Mouse (Mus musculus) limb, embryonic 14.5 days (tissue): ENCODE results near the gene Pbx3. TPM values are rescaled to one million over a fixed set of nuclear protein-coding genes. Genes with fewer than 3 reads are reported as not detected.

Source experiments
- ATAC-seq: fragments of 200-750 bp; cut with Nextera tagmentation; 2 replicates; pipeline ENCODE4 v1.8.0; 2017; ENCODE audit warnings: low read depth, moderate number of reproducible peaks, moderate TSS enrichment; ENCODE audit not compliant: low FRiP score
- DNase-seq: peaks from one replicate; pipeline ENCODE4 v3.0.0-alpha.2; 2015; ENCODE audit warnings: low spot score
- H3K27ac ChIP-seq: fragments of 300-500 bp; sonication (generic); replicated peaks from 2 replicates; pipeline ENCODE4 v1.5.1; 2014; ENCODE audit warnings: low read depth, mild to moderate bottlenecking, low read length, moderate library complexity, mixed read lengths
- H3K27me3 ChIP-seq: fragments of 300-500 bp; sonication (generic); 2 replicates; pipeline ENCODE4 v1.6.1; 2014; ENCODE audit warnings: low read length, mixed read lengths; ENCODE audit not compliant: control insufficient read depth, insufficient read depth
- H3K36me3 ChIP-seq: fragments of 300-500 bp; sonication (generic); 2 replicates; pipeline ENCODE4 v1.6.1; 2014; ENCODE audit warnings: mild to moderate bottlenecking, low read length, moderate library complexity, mixed read lengths; ENCODE audit not compliant: control insufficient read depth, insufficient read depth
- H3K4me1 ChIP-seq: fragments of 300-500 bp; sonication (generic); 2 replicates; pipeline ENCODE4 v1.6.1; 2014; ENCODE audit warnings: antibody characterized with exemption, low read length, mixed read lengths; ENCODE audit not compliant: control insufficient read depth, insufficient read depth
- H3K4me2 ChIP-seq: fragments of 300-500 bp; sonication (generic); replicated peaks from 2 replicates; pipeline ENCODE4 v1.6.1; 2014; ENCODE audit warnings: low read depth, mild to moderate bottlenecking, low read length, moderate library complexity; ENCODE audit not compliant: severe bottlenecking
- H3K4me3 ChIP-seq: fragments of 300-500 bp; sonication (generic); replicated peaks from 2 replicates; pipeline ENCODE4 v1.5.1; 2014; ENCODE audit warnings: low read length
- H3K9ac ChIP-seq: fragments of 300-500 bp; sonication (generic); 2 replicates; pipeline ENCODE4 v1.6.1; 2014; ENCODE audit warnings: mild to moderate bottlenecking, low read depth, low read length, moderate library complexity; ENCODE audit not compliant: severe bottlenecking
- H3K9me3 ChIP-seq: fragments of 300-500 bp; sonication (generic); 2 replicates; pipeline ENCODE4 v1.6.1; 2016; ENCODE audit warnings: low read length; ENCODE audit not compliant: control insufficient read depth
- POLR2A ChIP-seq: fragments of 200-500 bp; IDR thresholded peaks from 2 replicates; pipeline ENCODE4 v1.8.0; 2012; ENCODE audit warnings: inconsistent platforms, mild to moderate bottlenecking, moderate library complexity, borderline replicate concordance; ENCODE audit not compliant: insufficient read depth, insufficient read length; ENCODE audit errors: extremely low read depth
- WGBS: fragments of 180-500 bp; shearing (Covaris S2); extraction: QIAGEN DNeasy Blood & Tissue Kit; methylation state at CpG from one replicate; pipeline ENCODE4 v1.1.7; 2014; 5-methylcytosine and 5-hydroxymethylcytosine counted together
- polyA plus RNA-seq, 2 experiments: library from polyadenylated mRNA; depleted of rRNA in 1 of 2; stranded (reverse) in 1 of 2; unstranded in 1 of 2; fragments of >200 nt; fragmentation: Nextera tagmentation in 1 of 2; extraction: Ambion mirVana in 1 of 2; gene quantifications; 2 replicates each; pipeline versions ENCODE4 v1.2.1 to v1.2.3; 2012 to 2014

Pbx3 gene
- polyA plus RNA-seq, 2 experiments: 25.0 to 34.7 TPM

DNA sequence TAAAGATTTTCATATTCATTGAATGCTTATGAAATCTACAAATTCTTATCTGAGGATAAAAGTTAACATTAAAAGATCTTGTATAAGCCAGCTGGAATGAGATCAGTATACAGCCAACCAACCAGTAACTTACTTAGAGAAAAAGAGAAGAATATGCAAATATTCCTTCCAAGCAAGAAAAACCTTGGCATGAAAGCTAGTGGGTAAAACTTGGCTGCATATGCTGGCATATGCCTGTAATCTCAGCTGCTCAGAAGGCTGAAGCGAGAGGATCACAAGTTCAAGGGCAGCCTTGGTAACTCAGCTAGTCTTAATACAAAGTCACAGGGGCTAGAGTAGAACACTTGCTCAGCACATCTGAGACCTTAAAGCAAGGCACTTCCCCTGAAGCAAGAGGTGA, 153.8 kb downstream of the Pbx3 start:
- Histone ChIP-seq H3K4me3 (no peak overlapping the region), H3K27ac (no peak overlapping the region), H3K27me3 (no peaks in the 10 kb centered on the region), H3K9ac (no peak overlapping the region), H3K9me3 (no peaks in the 10 kb centered on the region), H3K4me1 (no peaks in the 10 kb centered on the region; the same call in 1 of the 2 replicates), H3K36me3 (no peaks in the 10 kb centered on the region), H3K4me2 (no peak overlapping the region)
- TF ChIP-seq POLR2A: no peak
- DNase-seq: no peak
- WGBS: 100% methylated on average over 1 of the region's 1 CpGs
- no peak for ATAC-seq

GRCm38 (mm10) chr2:34217596-34217995, 155.3 kb downstream of the Pbx3 start:
- Histone ChIP-seq H3K27ac (no peak overlapping the region), H3K36me3 (no peaks in the 10 kb centered on the region; the same call in 1 of the 2 replicates), H3K4me3 (no peak overlapping the region), H3K9me3 (no peaks in the 10 kb centered on the region), H3K4me1 (no peaks in the 10 kb centered on the region; the same call in 1 of the 2 replicates), H3K4me2 (no peak overlapping the region), H3K27me3 (no peaks in the 10 kb centered on the region), H3K9ac (no peak overlapping the region)
- 61% methylated on average over 5 of the region's 5 CpGs for WGBS
- no peak for TF ChIP-seq POLR2A
- no peak for ATAC-seq
- DNase-seq: no peak

GRCm38 (mm10) chr2:34215496-34215895, 157.4 kb downstream of the Pbx3 start:
- Histone ChIP-seq H3K9me3 (no peaks in the 10 kb centered on the region), H3K27me3 (no peaks in the 10 kb centered on the region), H3K4me2 (no peak overlapping the region), H3K4me3 (no peak overlapping the region), H3K9ac (no peak overlapping the region), H3K36me3 (peaks cover 1% of the 10 kb centered on the region; the same call in 1 of the 2 replicates), H3K4me1 (no peaks in the 10 kb centered on the region; the same call in 1 of the 2 replicates), H3K27ac (no peak overlapping the region)
- no peak for ATAC-seq
- 45% methylated on average over 5 of the region's 5 CpGs for WGBS
- no peak for TF ChIP-seq POLR2A
- no peak for DNase-seq

DNA sequence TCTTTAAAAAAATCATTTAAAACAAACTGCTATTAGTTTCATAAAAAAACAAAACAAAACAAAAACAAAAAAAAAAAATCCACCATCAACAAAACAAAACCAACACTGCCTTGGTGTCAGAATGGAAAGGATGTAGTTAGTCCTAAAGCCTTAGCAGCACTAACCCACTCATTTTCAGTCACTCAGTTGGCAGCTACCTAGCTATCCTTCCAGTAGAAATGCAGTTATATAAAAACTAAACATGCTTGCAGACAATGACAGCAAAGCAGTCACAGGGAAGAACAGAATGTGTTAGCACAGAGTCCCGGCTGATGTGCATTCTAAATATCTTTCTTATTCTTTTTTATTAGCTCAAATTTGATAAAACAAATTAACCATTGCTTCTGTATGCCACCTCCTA, 160.5 kb downstream of the Pbx3 start:
- Histone ChIP-seq H3K36me3 (peaks cover 3% of the 10 kb centered on the region; the same call in 1 of the 2 replicates), H3K4me2 (no peak overlapping the region), H3K27ac (no peak overlapping the region), H3K9me3 (no peaks in the 10 kb centered on the region), H3K27me3 (no peaks in the 10 kb centered on the region), H3K4me1 (no peaks in the 10 kb centered on the region; the same call in 1 of the 2 replicates), H3K4me3 (no peak overlapping the region), H3K9ac (no peak overlapping the region)
- DNase-seq (no peak), ATAC-seq (no peak)
- WGBS: 88% methylated on average over 1 of the region's 1 CpGs
- no peak for TF ChIP-seq POLR2A

- WGBS: 90% methylated on average over 8 of the region's 8 CpGs
- DNase-seq (no peak), ATAC-seq (no peak)
Observed at GRCm38 (mm10) chr2:34204797-34205196, 168.1 kb downstream of the Pbx3 start.

GRCm38 (mm10) chr2:34204325-34204724, 168.6 kb downstream of the Pbx3 start:
- Histone ChIP-seq H3K27ac (no peak overlapping the region), H3K4me1 (no peaks in the 10 kb centered on the region), H3K36me3 (peaks cover 8% of the 10 kb centered on the region), H3K9ac (no peak overlapping the region), H3K9me3 (no peaks in the 10 kb centered on the region), H3K27me3 (no peaks in the 10 kb centered on the region), H3K4me2 (no peak overlapping the region), H3K4me3 (no peak overlapping the region)
- DNase-seq (no peak), ATAC-seq (no peak)
- TF ChIP-seq POLR2A: no peak
- 96% methylated on average over 2 of the region's 2 CpGs for WGBS

More at GRCm38 (mm10) chr2:34204797-34205196, 168.1 kb downstream of the Pbx3 start:
- H3K4me3 ChIP-seq: no peak overlapping the region
- H3K9ac ChIP-seq: no peak overlapping the region
- no peak for TF ChIP-seq POLR2A
- H3K27ac ChIP-seq: no peak overlapping the region
- no peak overlapping the region for H3K4me2 ChIP-seq
- H3K27me3 ChIP-seq: no peaks in the 10 kb centered on the region
- no peaks in the 10 kb centered on the region for H3K9me3 ChIP-seq
- no peaks in the 10 kb centered on the region for H3K4me1 ChIP-seq
- peaks cover 8% of the 10 kb centered on the region for H3K36me3 ChIP-seq
